In the genomic region with DNA sequence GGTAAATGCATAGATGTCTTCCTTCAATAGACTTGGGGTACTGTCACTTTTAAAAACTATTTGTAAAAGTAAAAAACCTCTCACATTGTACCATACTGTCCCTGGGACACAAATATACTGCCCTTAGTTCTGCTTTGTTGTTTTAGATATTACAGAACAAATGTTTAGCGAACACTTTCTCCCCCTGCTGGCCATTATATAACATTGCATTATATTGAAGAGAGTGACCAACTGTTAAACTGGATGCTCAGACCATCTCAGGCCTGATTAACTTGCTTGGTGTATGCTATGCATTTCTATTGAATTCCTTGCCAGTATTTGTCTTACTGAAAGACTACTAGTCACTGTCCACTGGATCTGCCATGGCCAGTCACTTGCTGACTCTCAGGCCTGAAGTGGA, we compare ENCODE assay signal across 8 mouse cellular contexts. TPM values are rescaled to one million over a fixed set of nuclear protein-coding genes. Genes with fewer than 3 reads are reported as not detected.
DNase-seq lines count a peak whose midpoint lies in the region; ATAC-seq and TF ChIP-seq lines count a peak whose summit lies in the region.

No protein-coding gene starts in this region.

- H3K4me1 ChIP-seq in liver, postnatal 0 days (ENCODE audit: insufficient read depth) = no peaks in the 10 kb centered on the region

- no peak overlapping the region for H3K27ac ChIP-seq in liver, postnatal 0 days (ENCODE audit: low read depth)

- TF ChIP-seq EP300 in liver, postnatal 0 days (IDR thresholded peaks at IDR 0.05; ENCODE audit: low read depth) = no peak

- no peaks in the 10 kb centered on the region for H3K9me3 ChIP-seq in liver, postnatal 0 days (ENCODE audit: low read length)

- peak; percentile 76 for TF ChIP-seq CTCF in liver, postnatal 0 days (IDR thresholded peaks at IDR 0.05; ENCODE audit: low read depth)

- H3K4me3 ChIP-seq in liver, postnatal 0 days (ENCODE audit: low read depth, low read length) = no peak overlapping the region

- WGBS in liver, postnatal 0 days (ENCODE audit: insufficient replicate concordance) = 13% methylated on average over 1 of the region's 1 CpGs

- H3K27me3 ChIP-seq in liver, postnatal 0 days (ENCODE audit: insufficient read depth, low read length) = no peaks in the 10 kb centered on the region

- no peak for DNase-seq in cerebellum, adult 11-12 months
- DNase-seq in liver, postnatal 0 days = no peak
- DNase-seq in liver = no peak
- peak; percentile 63 for DNase-seq in naive thymus-derived CD4-positive, alpha-beta T cell, adult 2 months (ENCODE audit: low read depth)
- no peak for DNase-seq in left cerebral cortex, postnatal 4 days
- no peak for DNase-seq in urinary bladder, adult 2 months (ENCODE audit: low spot score)

- ATAC-seq in cerebellum, adult (ENCODE audit: insufficient number of reproducible peaks, low FRiP score, low TSS enrichment) = peak; percentile 58
- no peak for ATAC-seq in liver, postnatal 0 days
- ATAC-seq in granulocyte monocyte progenitor cell, adult 5-6 weeks (replicated peaks; ENCODE audit: poor library complexity, severe bottlenecking) = peak; percentile 59

- no peak overlapping the region for H3K9ac ChIP-seq in liver, postnatal 0 days (replicated peaks)

- intact Hi-C loops in left cerebral cortex, postnatal 4 days (cut with DNase I) = loop anchor here (5.0 to 10.0 kb wide), 2 partner anchors 290 to 387 kb away; no protein-coding TSS in a partner anchor

- H3K36me3 ChIP-seq in liver, postnatal 0 days (replicated peaks; ENCODE audit: insufficient read depth, low read length) = peaks cover 2% of the 10 kb centered on the region

- H3K4me2 ChIP-seq in liver, postnatal 0 days (ENCODE audit: low read depth, low read length) = no peak overlapping the region

RNA-seq across cellular contexts. Expression of a gene that starts 11.4 kb away (rescaled TPM):
- 0.05 TPM in 1 of 2 replicates, not detected in the other for polyA plus RNA-seq in liver, postnatal 0 days (2015; fragmentation: Nextera tagmentation; extraction: Ambion mirVana)
- not detected in 2 replicates for total RNA-seq in granulocyte monocyte progenitor cell, adult 5-6 weeks (2014; fragmentation: Nextera tagmentation)
- total RNA-seq in granulocyte monocyte progenitor cell, adult 5-6 weeks (2017) = not detected in 2 replicates
- 100 to 1,000 TPM; 110 TPM for total RNA-seq in left cerebral cortex, postnatal 4 days (2021)
- 0.06 TPM in 2 replicates for polyA plus RNA-seq in urinary bladder, adult 2 months (2012; rRNA removed)

Comparison
In these comparisons a context has a peak if more than half of its experiments do, and no peak if none do; other contexts are left out.
1. RNA of a gene that starts 11.4 kb away (total RNA-seq): 110 TPM in left cerebral cortex, postnatal 4 days; not detected in granulocyte monocyte progenitor cell, adult 5-6 weeks; every median in the first group is over 100 times any median in the second.